Mouse (Mus musculus): Measurements from ENCODE around the gene Mfsd1. TPM values are rescaled to one million over a fixed set of nuclear protein-coding genes. Genes with fewer than 3 reads are reported as not detected.

Mfsd1 gene
- polyA plus RNA-seq, 1 experiment from 2014 or later, result 61.2 TPM

GRCm38 (mm10) chr3:67565540-67566227, 16.9 kb upstream of the Mfsd1 start:
- Histone ChIP-seq H3K27ac (ENCODE audit: low read length) (no peak overlapping the region), H3K9me3 (ENCODE audit: control insufficient read depth, low read length) (no peaks in the 10 kb centered on the region), H3K4me1 (ENCODE audit: control insufficient read depth, insufficient read depth, low read length) (no peaks in the 10 kb centered on the region), H3K36me3 (ENCODE audit: control insufficient read depth, insufficient read depth, low read length) (no peaks in the 10 kb centered on the region), H3K9ac (ENCODE audit: low read depth, low read length) (no peak overlapping the region), H3K4me3 (ENCODE audit: low read length) (no peak overlapping the region), H3K4me2 (ENCODE audit: low read depth, low read length) (no peak overlapping the region), H3K27me3 (replicated peaks; ENCODE audit: control insufficient read depth, insufficient read depth, low read length) (no peaks in the 10 kb centered on the region; the same call in 1 of the 2 replicates)
- 65% methylated on average over 8 of the region's 8 CpGs for WGBS
- no peak; the same call in 1 of the 2 replicates for ATAC-seq

- ATAC-seq, result peak; percentile 21; the same call in 1 of the 2 replicates
These were observed 14.4 kb upstream of the Mfsd1 start for GRCm38 (mm10) chr3:67568015-67568618.

GRCm38 (mm10) chr3:67572918-67573317, 9.6 kb upstream of the Mfsd1 start:
- no peak for ATAC-seq
- H3K36me3 ChIP-seq (ENCODE audit: control insufficient read depth, insufficient read depth, low read length), result no peaks in the 10 kb centered on the region

More at GRCm38 (mm10) chr3:67568015-67568618, 14.4 kb upstream of the Mfsd1 start:
- no peaks in the 10 kb centered on the region for H3K4me1 ChIP-seq (ENCODE audit: control insufficient read depth, insufficient read depth, low read length)
- no peaks in the 10 kb centered on the region for H3K9me3 ChIP-seq (ENCODE audit: control insufficient read depth, low read length)
- H3K4me2 ChIP-seq (ENCODE audit: low read depth, low read length), result no peak overlapping the region; the same call in 1 of the 2 replicates
- no peak overlapping the region for H3K4me3 ChIP-seq (ENCODE audit: low read length)
- no peak overlapping the region for H3K9ac ChIP-seq (ENCODE audit: low read depth, low read length)
- WGBS, result 28% methylated on average over 17 of the region's 17 CpGs
- no peak overlapping the region for H3K27ac ChIP-seq (ENCODE audit: low read length)
- no peaks in the 10 kb centered on the region for H3K36me3 ChIP-seq (ENCODE audit: control insufficient read depth, insufficient read depth, low read length)
- no peaks in the 10 kb centered on the region; the same call in 1 of the 2 replicates for H3K27me3 ChIP-seq (replicated peaks; ENCODE audit: control insufficient read depth, insufficient read depth, low read length)

GRCm38 (mm10) chr3:67573523-67573922, 9.0 kb upstream of the Mfsd1 start:
- WGBS, result 0% methylated on average over 1 of the region's 1 CpGs
- Histone ChIP-seq H3K27ac (ENCODE audit: low read length) (no peak overlapping the region), H3K27me3 (replicated peaks; ENCODE audit: control insufficient read depth, insufficient read depth, low read length) (no peaks in the 10 kb centered on the region; the same call in 1 of the 2 replicates), H3K9ac (ENCODE audit: low read depth, low read length) (no peak overlapping the region), H3K4me3 (ENCODE audit: low read length) (no peak overlapping the region), H3K36me3 (ENCODE audit: control insufficient read depth, insufficient read depth, low read length) (no peaks in the 10 kb centered on the region), H3K4me1 (ENCODE audit: control insufficient read depth, insufficient read depth, low read length) (no peaks in the 10 kb centered on the region), H3K9me3 (ENCODE audit: control insufficient read depth, low read length) (no peaks in the 10 kb centered on the region), H3K4me2 (ENCODE audit: low read depth, low read length) (no peak overlapping the region)
- ATAC-seq, result no peak

More at GRCm38 (mm10) chr3:67572918-67573317, 9.6 kb upstream of the Mfsd1 start:
- H3K27ac ChIP-seq (ENCODE audit: low read length), result no peak overlapping the region
- H3K27me3 ChIP-seq (replicated peaks; ENCODE audit: control insufficient read depth, insufficient read depth, low read length), result no peaks in the 10 kb centered on the region; the same call in 1 of the 2 replicates
- H3K4me2 ChIP-seq (ENCODE audit: low read depth, low read length), result no peak overlapping the region
- H3K9ac ChIP-seq (ENCODE audit: low read depth, low read length), result no peak overlapping the region
- no peaks in the 10 kb centered on the region for H3K4me1 ChIP-seq (ENCODE audit: control insufficient read depth, insufficient read depth, low read length)
- no peaks in the 10 kb centered on the region for H3K9me3 ChIP-seq (ENCODE audit: control insufficient read depth, low read length)
- 69% methylated on average over 4 of the region's 4 CpGs for WGBS
- H3K4me3 ChIP-seq (ENCODE audit: low read length), result no peak overlapping the region

- H3K27ac ChIP-seq (ENCODE audit: low read length), result no peak overlapping the region
- 86% methylated on average over 2 of the region's 2 CpGs for WGBS
- H3K9ac ChIP-seq (ENCODE audit: low read depth, low read length), result no peak overlapping the region
- H3K9me3 ChIP-seq (ENCODE audit: control insufficient read depth, low read length), result no peaks in the 10 kb centered on the region
- H3K27me3 ChIP-seq (replicated peaks; ENCODE audit: control insufficient read depth, insufficient read depth, low read length), result no peaks in the 10 kb centered on the region
- no peak for ATAC-seq
- no peaks in the 10 kb centered on the region for H3K36me3 ChIP-seq (ENCODE audit: control insufficient read depth, insufficient read depth, low read length)
- H3K4me2 ChIP-seq (ENCODE audit: low read depth, low read length), result no peak overlapping the region
- no peaks in the 10 kb centered on the region for H3K4me1 ChIP-seq (ENCODE audit: control insufficient read depth, insufficient read depth, low read length)
- no peak overlapping the region for H3K4me3 ChIP-seq (ENCODE audit: low read length)
These were observed 6.3 kb upstream of the Mfsd1 start for GRCm38 (mm10) chr3:67576248-67576647.

GRCm38 (mm10) chr3:67576724-67577123, 5.8 kb upstream of the Mfsd1 start:
- WGBS, result 86% methylated on average over 6 of the region's 6 CpGs
- H3K4me1 ChIP-seq (ENCODE audit: control insufficient read depth, insufficient read depth, low read length), result no peaks in the 10 kb centered on the region

GRCm38 (mm10) chr3:67583125-67583845, 744 bp downstream of the Mfsd1 start:
- peak; percentile 30 for ATAC-seq
- H3K4me1 ChIP-seq (ENCODE audit: control insufficient read depth, insufficient read depth, low read length), result peaks cover 6% of the 10 kb centered on the region; the same call in 1 of the 2 replicates
- H3K4me2 ChIP-seq (ENCODE audit: low read depth, low read length), result peak overlapping the region; percentile 86
- H3K4me3 ChIP-seq (ENCODE audit: low read length), result peak overlapping the region; percentile 97
- H3K27ac ChIP-seq (ENCODE audit: low read length), result peak overlapping the region; percentile 76
- H3K36me3 ChIP-seq (ENCODE audit: control insufficient read depth, insufficient read depth, low read length), result 0 out of 2 replicates have a peak, but pooled peaks cover 2% of the 10 kb centered on the region
- H3K9me3 ChIP-seq (ENCODE audit: control insufficient read depth, low read length), result no peaks in the 10 kb centered on the region
- H3K27me3 ChIP-seq (replicated peaks; ENCODE audit: control insufficient read depth, insufficient read depth, low read length), result no peaks in the 10 kb centered on the region
- H3K9ac ChIP-seq (ENCODE audit: low read depth, low read length), result peak overlapping the region; percentile 89
- 14% methylated on average over 16 of the region's 16 CpGs for WGBS

More at GRCm38 (mm10) chr3:67576724-67577123, 5.8 kb upstream of the Mfsd1 start:
- H3K9ac ChIP-seq (ENCODE audit: low read depth, low read length), result no peak overlapping the region
- no peak for ATAC-seq
- no peaks in the 10 kb centered on the region for H3K9me3 ChIP-seq (ENCODE audit: control insufficient read depth, low read length)
- no peak overlapping the region for H3K4me2 ChIP-seq (ENCODE audit: low read depth, low read length)
- H3K27me3 ChIP-seq (replicated peaks; ENCODE audit: control insufficient read depth, insufficient read depth, low read length), result no peaks in the 10 kb centered on the region
- no peak overlapping the region for H3K4me3 ChIP-seq (ENCODE audit: low read length)
- H3K36me3 ChIP-seq (ENCODE audit: control insufficient read depth, insufficient read depth, low read length), result no peaks in the 10 kb centered on the region
- no peak overlapping the region for H3K27ac ChIP-seq (ENCODE audit: low read length)

GRCm38 (mm10) chr3:67583846-67584186, 1.3 kb downstream of the Mfsd1 start:
- no peaks in the 10 kb centered on the region for H3K9me3 ChIP-seq (ENCODE audit: control insufficient read depth, low read length)
- H3K9ac ChIP-seq (ENCODE audit: low read depth, low read length), result peak overlapping the region; percentile 89; the same call in 1 of the 2 replicates
- H3K27ac ChIP-seq (ENCODE audit: low read length), result no peak overlapping the region
- H3K27me3 ChIP-seq (replicated peaks; ENCODE audit: control insufficient read depth, insufficient read depth, low read length), result no peaks in the 10 kb centered on the region
- H3K4me1 ChIP-seq (ENCODE audit: control insufficient read depth, insufficient read depth, low read length), result peaks cover 6% of the 10 kb centered on the region; the same call in 1 of the 2 replicates
- ATAC-seq, result no peak
- H3K36me3 ChIP-seq (ENCODE audit: control insufficient read depth, insufficient read depth, low read length), result 0 out of 2 replicates have a peak, but pooled peaks cover 2% of the 10 kb centered on the region
- H3K4me2 ChIP-seq (ENCODE audit: low read depth, low read length), result peak overlapping the region; percentile 86
- peak overlapping the region; percentile 97 for H3K4me3 ChIP-seq (ENCODE audit: low read length)
- WGBS, result 75% methylated on average over 6 of the region's 6 CpGs

GRCm38 (mm10) chr3:67586511-67586910, 4.0 kb downstream of the Mfsd1 start:
- Histone ChIP-seq H3K9ac (ENCODE audit: low read depth, low read length) (no peak overlapping the region), H3K36me3 (ENCODE audit: control insufficient read depth, insufficient read depth, low read length) (0 out of 2 replicates have a peak, but pooled peaks cover 2% of the 10 kb centered on the region), H3K27ac (ENCODE audit: low read length) (no peak overlapping the region), H3K9me3 (ENCODE audit: control insufficient read depth, low read length) (no peaks in the 10 kb centered on the region), H3K4me2 (ENCODE audit: low read depth, low read length) (no peak overlapping the region), H3K27me3 (replicated peaks; ENCODE audit: control insufficient read depth, insufficient read depth, low read length) (no peaks in the 10 kb centered on the region), H3K4me3 (ENCODE audit: low read length) (no peak overlapping the region), H3K4me1 (ENCODE audit: control insufficient read depth, insufficient read depth, low read length) (peaks cover 6% of the 10 kb centered on the region; the same call in 1 of the 2 replicates)
- ATAC-seq, result no peak
- 92% methylated on average over 2 of the region's 2 CpGs for WGBS

Measured in intestine, embryonic 16.5 days (tissue).